Mouse (Mus musculus) ES-Bruce4 (cell line): ENCODE measurements around the gene BC029722. TPM values are rescaled to one million over a fixed set of nuclear protein-coding genes. Genes with fewer than 3 reads are reported as not detected.

ENCODE experiments used
- H3K27ac ChIP-seq: 2 replicates; pipeline ENCODE4 v1.5.1; 2012; ENCODE audit warnings: low read length, inconsistent platforms; ENCODE audit not compliant: insufficient read depth
- H3K27me3 ChIP-seq: 2 replicates; pipeline ENCODE4 v1.6.1; 2012; ENCODE audit warnings: mild to moderate bottlenecking, low read length, inconsistent platforms; ENCODE audit not compliant: control insufficient read depth, poor library complexity, insufficient read depth, severe bottlenecking
- H3K36me3 ChIP-seq: 2 replicates; pipeline ENCODE4 v1.6.1; 2012; ENCODE audit warnings: inconsistent platforms, mild to moderate bottlenecking, low read length, moderate library complexity; ENCODE audit not compliant: control insufficient read depth, poor library complexity, insufficient read depth, severe bottlenecking
- H3K4me1 ChIP-seq: one replicate; pipeline ENCODE4 v1.8.1; 2011; ENCODE audit warnings: low read length; ENCODE audit not compliant: control insufficient read depth, insufficient read depth
- H3K4me3 ChIP-seq: 2 replicates; pipeline ENCODE4 v1.5.1; 2011; ENCODE audit warnings: low read depth, mild to moderate bottlenecking, low read length
- H3K9ac ChIP-seq: 2 replicates; pipeline ENCODE4 v1.6.1; 2012; ENCODE audit warnings: low read depth, mild to moderate bottlenecking, inconsistent platforms; ENCODE audit not compliant: poor library complexity, severe bottlenecking
- H3K9me3 ChIP-seq: replicated peaks from 2 replicates; pipeline ENCODE4 v1.6.1; 2012; ENCODE audit warnings: mild to moderate bottlenecking, low read length, inconsistent platforms; ENCODE audit not compliant: control insufficient read depth, poor library complexity, insufficient read depth, severe bottlenecking
- CTCF ChIP-seq: IDR thresholded peaks from one replicate; pipeline ENCODE4 v1.8.1; 2011; ENCODE audit warnings: low read depth, low read length
- EP300 ChIP-seq: IDR thresholded peaks from 2 replicates; pipeline ENCODE4 v1.6.1; 2011; ENCODE audit warnings: low read depth, low read length; ENCODE audit not compliant: insufficient read depth
- POLR2A ChIP-seq: IDR thresholded peaks from one replicate; pipeline ENCODE4 v1.8.1; 2011; ENCODE audit warnings: low read length; ENCODE audit not compliant: insufficient read depth
- polyA plus RNA-seq: library from polyadenylated mRNA; stranded (reverse); fragments of >200 nt; gene quantifications from 2 replicates; pipeline ENCODE4 v1.2.4, GENCODE M21; 2011; ENCODE audit warnings: low read depth; ENCODE audit not compliant: missing spikeins, insufficient read depth, insufficient read length

The BC029722 gene
- polyA plus RNA-seq, 1 experiment, result 11.2 TPM

- no peaks in the 10 kb centered on the region for H3K36me3 ChIP-seq
- no peak overlapping the region for H3K9ac ChIP-seq
- H3K4me1 ChIP-seq, result no peaks in the 10 kb centered on the region
- H3K27me3 ChIP-seq, result no peaks in the 10 kb centered on the region
- TF ChIP-seq POLR2A (no peak), EP300 (no peak), CTCF (no peak)
- no peak overlapping the region for H3K27ac ChIP-seq
- no peaks in the 10 kb centered on the region for H3K9me3 ChIP-seq
- no peak overlapping the region for H3K4me3 ChIP-seq
Observed at GRCm38 (mm10) chr2:155807408-155807807, 11.8 kb downstream of the BC029722 start.

DNA sequence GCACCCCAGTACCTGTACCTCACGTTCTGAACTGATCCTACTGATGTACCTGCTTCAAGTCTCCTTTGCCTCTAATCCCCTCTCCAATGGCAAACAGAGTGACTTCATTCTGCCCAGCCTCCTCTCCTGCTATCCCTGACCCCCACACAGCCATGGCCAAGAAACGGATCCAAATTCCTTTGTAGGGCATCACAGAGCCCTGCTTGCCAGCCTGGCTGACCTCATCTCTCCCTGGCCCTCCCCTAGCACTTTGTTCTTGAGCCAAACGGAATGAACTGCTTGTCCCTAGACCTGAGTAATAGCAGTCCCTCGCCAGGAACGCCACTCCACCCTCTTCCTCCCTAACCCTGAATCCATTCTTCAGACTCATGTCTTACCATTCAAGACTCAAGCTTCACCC, 12.7 kb downstream of the BC029722 start:
- Histone ChIP-seq H3K36me3 (no peaks in the 10 kb centered on the region), H3K9ac (no peak overlapping the region), H3K27me3 (no peaks in the 10 kb centered on the region), H3K4me1 (no peaks in the 10 kb centered on the region), H3K4me3 (no peak overlapping the region), H3K27ac (no peak overlapping the region), H3K9me3 (no peaks in the 10 kb centered on the region)
- TF ChIP-seq EP300, result no peak
- no peak for TF ChIP-seq POLR2A
- TF ChIP-seq CTCF, result no peak

GRCm38 (mm10) chr2:155805925-155806255, 13.3 kb downstream of the BC029722 start:
- Histone ChIP-seq H3K9me3 (no peaks in the 10 kb centered on the region), H3K36me3 (no peaks in the 10 kb centered on the region), H3K27ac (no peak overlapping the region), H3K4me1 (no peaks in the 10 kb centered on the region), H3K4me3 (no peak overlapping the region), H3K27me3 (no peaks in the 10 kb centered on the region), H3K9ac (no peak overlapping the region)
- no peak for TF ChIP-seq EP300
- TF ChIP-seq POLR2A, result no peak
- TF ChIP-seq CTCF, result no peak

- no peak overlapping the region for H3K9ac ChIP-seq
- H3K27ac ChIP-seq, result no peak overlapping the region
- no peaks in the 10 kb centered on the region for H3K36me3 ChIP-seq
- TF ChIP-seq CTCF (no peak), EP300 (no peak), POLR2A (no peak)
- H3K4me1 ChIP-seq, result no peaks in the 10 kb centered on the region
- no peaks in the 10 kb centered on the region for H3K9me3 ChIP-seq
- no peaks in the 10 kb centered on the region for H3K27me3 ChIP-seq
- H3K4me3 ChIP-seq, result no peak overlapping the region
Observed at GRCm38 (mm10) chr2:155805231-155805924, 13.8 kb downstream of the BC029722 start.

DNA sequence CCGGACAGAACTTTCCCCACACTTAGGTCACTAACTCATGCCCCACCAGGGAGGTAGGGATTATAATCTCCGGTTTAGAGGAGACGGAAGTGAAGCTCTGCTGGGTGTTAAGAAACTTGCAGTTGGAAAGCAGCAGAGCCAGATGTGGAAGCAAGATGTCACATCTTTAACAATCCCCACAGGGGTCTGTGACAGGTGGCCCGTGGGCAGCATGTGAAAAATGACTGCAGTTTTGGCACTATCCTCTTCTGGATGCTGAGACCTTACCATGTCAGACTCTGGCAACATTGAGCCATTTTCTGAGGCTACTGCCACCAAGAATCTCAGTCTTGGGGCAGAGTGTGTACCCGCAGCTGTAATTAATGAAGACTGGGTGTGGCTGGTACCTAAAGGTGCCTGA, 15.2 kb downstream of the BC029722 start:
- Histone ChIP-seq H3K9me3 (no peaks in the 10 kb centered on the region), H3K27ac (no peak overlapping the region), H3K4me3 (no peak overlapping the region), H3K36me3 (no peaks in the 10 kb centered on the region), H3K9ac (no peak overlapping the region), H3K27me3 (no peaks in the 10 kb centered on the region), H3K4me1 (no peaks in the 10 kb centered on the region)
- no peak for TF ChIP-seq EP300
- no peak for TF ChIP-seq POLR2A
- TF ChIP-seq CTCF, result no peak

- H3K4me1 ChIP-seq, result no peaks in the 10 kb centered on the region
- no peak overlapping the region for H3K9ac ChIP-seq
- no peak overlapping the region for H3K4me3 ChIP-seq
- H3K27ac ChIP-seq, result no peak overlapping the region
- H3K36me3 ChIP-seq, result no peaks in the 10 kb centered on the region
- no peaks in the 10 kb centered on the region for H3K27me3 ChIP-seq
- H3K9me3 ChIP-seq, result no peaks in the 10 kb centered on the region
- TF ChIP-seq CTCF (peak; percentile 66), POLR2A (no peak), EP300 (no peak)
Observed at GRCm38 (mm10) chr2:155802761-155803160, 16.5 kb downstream of the BC029722 start.
